Mouse (Mus musculus) embryonic fibroblast, embryonic 13.5 days (primary cell): ENCODE results near the gene Onecut3.

Experiments used
- CTCF ChIP-seq: IDR thresholded peaks from 2 replicates; pipeline ENCODE4 v1.5.1; 2011; ENCODE audit warnings: mild to moderate bottlenecking, control low read depth, low read length, moderate library complexity, borderline replicate concordance; ENCODE audit not compliant: insufficient read depth
- POLR2A ChIP-seq: IDR thresholded peaks from 2 replicates; pipeline ENCODE4 v1.6.1; 2011; ENCODE audit warnings: low read depth, mild to moderate bottlenecking, control low read depth, low read length, moderate library complexity

GRCm38 (mm10) chr10:80502819-80503314 lies 8.2 kb downstream of the Onecut3 start:
- no peak for TF ChIP-seq CTCF
- no peak for TF ChIP-seq POLR2A
